Mouse (Mus musculus) lung, adult 2 months (tissue): ENCODE results near the gene Exoc6b. TPM values are rescaled to one million over a fixed set of nuclear protein-coding genes. Genes with fewer than 3 reads are reported as not detected.

ENCODE experiments used
- DNase-seq: peaks from one replicate; pipeline ENCODE4 v3.0.0; 2022
- H3K4me1 ChIP-seq: fragments of 200-500 bp; 2 replicates; pipeline ENCODE4 v1.6.1; 2011; ENCODE audit warnings: low read length; ENCODE audit not compliant: control insufficient read depth, insufficient read depth
- H3K4me3 ChIP-seq: fragments of 200-500 bp; replicated peaks from 2 replicates; pipeline ENCODE3; 2011; ENCODE audit warnings: low read depth, mild to moderate bottlenecking, control low read depth, low read length; ENCODE audit errors: extremely low read depth
- CTCF ChIP-seq: fragments of 200-500 bp; IDR thresholded peaks from 2 replicates; pipeline ENCODE4 v1.5.1; 2011; ENCODE audit warnings: mild to moderate bottlenecking, low read length, control low read depth; ENCODE audit not compliant: insufficient read depth
- POLR2A ChIP-seq: fragments of 200-500 bp; IDR thresholded peaks from 2 replicates; pipeline ENCODE4 v1.6.1; 2011; ENCODE audit warnings: low read depth, mild to moderate bottlenecking, control low read depth, low read length, borderline replicate concordance; ENCODE audit errors: extremely low read depth
- WGBS: fragments of 180-500 bp; shearing (Covaris S2); methylation state at CpG from one replicate; pipeline ENCODE4 v1.1.7; 2018; 5-methylcytosine and 5-hydroxymethylcytosine counted together
- polyA plus RNA-seq: library from polyadenylated mRNA; depleted of rRNA; stranded (reverse); fragments of >200 nt; gene quantifications from 2 replicates; pipeline ENCODE4 v1.2.3, GENCODE M21; 2012

Exoc6b gene
- polyA plus RNA-seq, 1 experiment = 14.3 TPM

GRCm38 (mm10) chr6:84746847-84747395 lies 322.4 kb downstream of the Exoc6b start:
- no peak for TF ChIP-seq POLR2A
- no peak for TF ChIP-seq CTCF
- Histone ChIP-seq H3K4me1 (no peaks in the 10 kb centered on the region), H3K4me3 (no peak overlapping the region)
- DNase-seq = no peak
- WGBS = 69% methylated on average over 10 of the region's 10 CpGs

GRCm38 (mm10) chr6:84746193-84746846 lies 323.0 kb downstream of the Exoc6b start:
- no peak overlapping the region for H3K4me3 ChIP-seq
- TF ChIP-seq CTCF (no peak), POLR2A (no peak)
- 96% methylated on average over 5 of the region's 5 CpGs for WGBS
- H3K4me1 ChIP-seq = no peaks in the 10 kb centered on the region
- DNase-seq = no peak

- TF ChIP-seq POLR2A (no peak), CTCF (no peak)
- Histone ChIP-seq H3K4me3 (no peak overlapping the region), H3K4me1 (no peaks in the 10 kb centered on the region)
- WGBS = 94% methylated on average over 7 of the region's 7 CpGs
- no peak for DNase-seq
Observed at GRCm38 (mm10) chr6:84745570-84745969, 323.7 kb downstream of the Exoc6b start.

GRCm38 (mm10) chr6:84742227-84742626 lies 327.1 kb downstream of the Exoc6b start:
- no peak for TF ChIP-seq CTCF
- no peak for TF ChIP-seq POLR2A
- DNase-seq = no peak
- Histone ChIP-seq H3K4me3 (no peak overlapping the region), H3K4me1 (no peaks in the 10 kb centered on the region)
- 44% methylated on average over 3 of the region's 3 CpGs for whole genome bisulfite sequencing

- peak; percentile 44 for DNase-seq
- TF ChIP-seq CTCF (peak; percentile 58), POLR2A (no peak)
- Histone ChIP-seq H3K4me1 (no peaks in the 10 kb centered on the region), H3K4me3 (no peak overlapping the region)
- 42% methylated on average over 3 of the region's 3 CpGs for WGBS
Observed at GRCm38 (mm10) chr6:84736942-84737341, 332.4 kb downstream of the Exoc6b start.

- no peak for DNase-seq
Observed at GRCm38 (mm10) chr6:84726876-84727275, 342.4 kb downstream of the Exoc6b start.

GRCm38 (mm10) chr6:84713171-84713570 lies 356.1 kb downstream of the Exoc6b start:
- H3K4me1 ChIP-seq = no peaks in the 10 kb centered on the region
- DNase-seq = no peak
- no peak overlapping the region for H3K4me3 ChIP-seq
- TF ChIP-seq POLR2A = no peak
- no peak for TF ChIP-seq CTCF
- WGBS = 90% methylated on average over 11 of the region's 11 CpGs

More at GRCm38 (mm10) chr6:84726876-84727275, 342.4 kb downstream of the Exoc6b start:
- H3K4me1 ChIP-seq = no peaks in the 10 kb centered on the region
- no peak for TF ChIP-seq POLR2A
- no peak for TF ChIP-seq CTCF
- no peak overlapping the region for H3K4me3 ChIP-seq

GRCm38 (mm10) chr6:84710831-84711230 lies 358.5 kb downstream of the Exoc6b start:
- DNase-seq = no peak
- no peak overlapping the region for H3K4me3 ChIP-seq
- no peaks in the 10 kb centered on the region for H3K4me1 ChIP-seq
- 91% methylated on average over 6 of the region's 6 CpGs for WGBS
- no peak for TF ChIP-seq CTCF
- no peak for TF ChIP-seq POLR2A

- no peak for DNase-seq
- H3K4me3 ChIP-seq = no peak overlapping the region
- no peaks in the 10 kb centered on the region for H3K4me1 ChIP-seq
- no peak for TF ChIP-seq POLR2A
- no peak for TF ChIP-seq CTCF
- 56% methylated on average over 4 of the region's 4 CpGs for WGBS
Observed at GRCm38 (mm10) chr6:84708631-84709030, 360.7 kb downstream of the Exoc6b start.

GRCm38 (mm10) chr6:84699579-84699978 lies 369.7 kb downstream of the Exoc6b start:
- Histone ChIP-seq H3K4me1 (peaks cover 20% of the 10 kb centered on the region), H3K4me3 (no peak overlapping the region)
- 61% methylated on average over 5 of the region's 5 CpGs for WGBS
- TF ChIP-seq CTCF (no peak), POLR2A (no peak)
- DNase-seq = no peak
